Mouse (Mus musculus): ENCODE measurements around the gene Foxred2.
A peak's percentile ranks its signal among the peaks of the same experiment; 100 is the strongest.

The Foxred2 gene

GRCm38 (mm10) chr15:77949061-77949460, 7.5 kb downstream of the Foxred2 start:
- no peak for DNase-seq (ENCODE audit: low read depth, low spot score)

DNA sequence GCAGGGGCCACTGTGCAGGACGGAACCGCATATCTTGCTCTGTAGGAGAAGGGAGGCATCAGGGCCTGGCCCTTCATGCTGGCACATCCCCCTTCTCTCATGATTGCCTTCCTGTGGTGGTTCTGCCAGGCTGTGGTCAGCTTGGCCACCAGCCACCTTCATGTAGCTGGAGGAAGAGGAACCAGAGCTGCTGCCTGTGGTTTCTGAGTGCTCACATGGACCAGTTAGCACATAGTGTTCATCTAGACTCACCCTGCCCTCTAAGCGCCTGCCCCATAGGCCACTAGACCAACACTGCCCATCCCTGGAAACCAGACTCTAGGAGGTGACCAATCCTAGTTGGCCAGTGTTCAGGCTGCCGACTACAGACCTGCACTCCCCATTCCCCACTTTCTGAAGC, 10.8 kb downstream of the Foxred2 start:
- no peak for DNase-seq (ENCODE audit: low read depth, low spot score)

DNA sequence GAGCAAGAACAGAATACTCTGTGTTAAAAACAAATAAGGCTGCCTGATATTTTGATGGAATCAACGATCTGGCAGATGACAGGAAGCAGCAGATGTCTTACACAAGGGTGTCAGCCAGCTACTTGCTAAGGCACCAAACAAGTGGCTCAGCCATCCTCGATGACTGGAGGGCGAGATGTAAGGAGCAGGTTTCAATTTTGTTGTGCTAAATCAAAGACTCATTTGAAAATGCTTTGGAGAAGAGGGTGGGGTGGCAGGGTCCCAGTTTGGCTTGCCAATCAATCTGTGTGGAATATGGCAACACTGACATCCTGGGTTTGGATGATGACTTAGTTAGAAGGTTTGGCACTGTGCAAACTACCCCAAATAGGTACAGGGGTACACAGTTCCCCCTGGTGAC, 15.0 kb downstream of the Foxred2 start:
- DNase-seq (ENCODE audit: low read depth, low spot score) = no peak

- no peak for DNase-seq (ENCODE audit: low read depth, low spot score)
These were observed 18.0 kb downstream of the Foxred2 start for GRCm38 (mm10) chr15:77938516-77938915.

DNA sequence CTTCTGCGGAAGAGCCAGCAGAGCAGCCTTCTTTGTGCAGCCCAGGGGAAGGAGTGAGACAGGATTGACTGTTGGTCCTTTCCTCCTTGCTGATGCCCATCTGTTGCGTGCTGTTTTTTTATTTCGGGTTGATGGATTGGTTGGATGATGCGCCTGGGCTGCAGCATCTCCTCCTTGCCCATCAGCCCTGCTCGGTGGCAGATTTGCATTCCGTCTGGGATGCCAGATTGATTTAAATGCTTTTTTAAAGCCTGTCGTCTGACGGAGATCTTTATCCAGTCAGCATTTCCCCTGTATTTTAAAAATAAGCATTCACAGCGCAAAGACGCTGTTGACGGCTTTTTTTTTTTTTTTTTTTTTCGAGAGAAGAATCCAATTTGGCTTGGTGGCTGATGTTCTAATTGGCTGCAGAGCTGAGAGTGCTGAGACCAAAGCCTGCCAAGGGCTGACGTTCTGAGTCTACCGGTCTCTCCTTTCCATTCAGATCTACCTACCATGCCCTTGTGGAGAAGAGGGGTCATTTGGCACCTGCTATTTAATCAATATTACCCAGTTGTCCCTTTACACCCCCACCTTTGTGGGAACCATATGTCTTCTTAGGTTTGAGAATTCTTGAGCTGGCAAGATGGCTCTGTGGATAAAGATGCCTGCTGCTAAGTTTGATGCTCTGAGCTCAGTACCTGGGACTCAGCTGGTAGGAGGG, 20.7 kb downstream of the Foxred2 start:
- peak; percentile 71 for DNase-seq (ENCODE audit: low read depth, low spot score)

GRCm38 (mm10) chr15:77934968-77935367, 21.6 kb downstream of the Foxred2 start:
- no peak for DNase-seq (ENCODE audit: low read depth, low spot score)

GRCm38 (mm10) chr15:77934326-77934725, 22.2 kb downstream of the Foxred2 start:
- no peak for DNase-seq (ENCODE audit: low read depth, low spot score)

DNA sequence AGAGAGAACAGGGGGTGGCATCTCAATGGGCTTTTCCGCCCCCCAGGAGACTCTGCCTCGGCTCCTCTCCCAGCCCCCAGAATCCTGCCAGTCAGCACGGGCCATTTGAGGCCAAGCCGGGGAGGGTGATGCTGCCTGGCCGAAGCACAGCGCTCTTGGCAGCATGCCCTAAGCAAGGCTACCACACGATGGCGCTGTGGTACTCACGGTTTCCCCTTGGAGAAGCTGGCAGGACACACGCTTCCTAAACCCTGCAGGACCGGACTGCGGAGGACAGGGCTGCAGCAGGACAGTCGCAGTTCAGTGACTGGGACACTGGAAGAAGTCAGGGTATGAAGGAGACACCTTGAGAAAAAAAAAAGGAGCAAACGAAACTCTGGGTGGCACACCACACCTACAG, 22.8 kb downstream of the Foxred2 start:
- peak; percentile 87 for DNase-seq (ENCODE audit: low read depth, low spot score)

DNA sequence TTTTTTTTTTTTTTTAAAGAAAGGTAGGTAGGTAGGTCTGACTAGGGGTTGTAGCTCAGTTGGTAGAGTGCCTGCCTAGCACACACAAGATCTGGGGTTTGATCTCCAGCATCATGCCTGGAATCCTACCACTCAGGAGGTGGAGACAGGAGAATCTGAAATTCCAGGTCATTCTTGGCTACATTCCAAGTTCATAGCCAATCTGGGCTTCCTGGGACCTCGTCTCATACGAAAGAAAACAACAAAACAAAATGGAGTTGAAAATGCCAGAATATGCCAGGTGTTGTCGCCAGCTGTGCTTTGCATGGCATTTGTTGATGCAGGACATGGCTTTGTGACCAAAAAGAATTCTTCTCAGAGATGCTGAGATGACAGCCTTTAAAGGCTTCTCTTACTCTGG, 23.3 kb downstream of the Foxred2 start:
- no peak for DNase-seq (ENCODE audit: low read depth, low spot score)

GRCm38 (mm10) chr15:77931689-77932016, 24.9 kb downstream of the Foxred2 start:
- DNase-seq (ENCODE audit: low read depth, low spot score) = no peak

- DNase-seq (ENCODE audit: low read depth, low spot score) = no peak
These were observed 25.4 kb downstream of the Foxred2 start for GRCm38 (mm10) chr15:77930986-77931688.

GRCm38 (mm10) chr15:77929804-77930203, 26.7 kb downstream of the Foxred2 start:
- DNase-seq (ENCODE audit: low read depth, low spot score) = no peak

DNA sequence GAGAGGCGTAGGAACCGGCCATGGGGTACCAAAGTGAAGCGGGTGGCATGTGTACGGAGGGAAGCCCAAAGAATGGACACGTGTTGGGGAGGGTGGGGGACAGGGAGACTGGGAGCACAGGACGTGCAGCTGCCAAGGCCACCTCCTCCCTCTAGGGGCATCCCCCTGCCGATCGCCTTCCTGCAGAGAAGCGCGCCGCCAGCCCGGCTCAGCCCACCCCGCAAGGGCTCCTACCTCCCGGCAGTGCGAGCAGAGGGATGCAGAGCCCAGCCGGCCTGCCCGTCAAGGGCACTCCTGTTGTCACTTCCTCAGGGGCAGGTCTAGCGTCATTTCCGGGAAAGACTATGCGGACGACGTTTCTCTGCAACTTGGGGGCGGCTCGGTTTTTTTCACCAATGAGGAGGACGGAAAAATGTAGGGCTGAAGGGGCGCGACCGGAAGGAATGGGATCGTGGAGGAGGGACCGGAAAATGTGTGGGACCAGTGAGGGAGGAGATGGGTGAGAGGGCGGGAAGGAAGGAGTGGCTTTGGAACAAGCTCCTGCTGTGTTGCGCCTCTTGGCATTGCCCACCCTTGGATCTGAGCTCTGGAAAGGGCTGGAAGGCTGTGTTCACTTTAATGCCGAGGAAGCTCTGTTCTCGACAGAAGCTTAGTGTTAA, 27.7 kb downstream of the Foxred2 start, which contains the start of gene Txn2:
Gene Txn2, minus strand, starts transcription at position 334 of the 659 bp plus-strand sequence.
- peak; percentile 100 for DNase-seq (ENCODE audit: low read depth, low spot score)

DNA sequence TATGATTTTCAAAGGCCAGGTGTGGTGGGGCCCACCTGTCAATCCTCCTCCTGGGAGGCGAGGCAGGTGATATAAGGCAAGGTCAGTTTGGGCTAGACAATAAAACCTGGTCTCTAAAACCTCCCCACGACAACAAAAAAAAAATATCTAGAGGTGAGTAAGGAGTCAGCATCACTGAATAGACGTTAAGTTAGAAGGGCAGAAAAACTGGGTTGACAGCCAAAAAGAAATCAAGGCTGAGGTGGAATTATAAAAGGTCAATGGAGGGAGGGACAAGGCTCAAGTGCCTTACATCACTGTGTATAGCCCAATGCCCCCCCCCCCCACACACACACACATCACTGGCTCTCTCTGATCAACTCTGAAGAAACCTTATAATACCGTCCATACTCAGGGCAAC, 28.4 kb downstream of the Foxred2 start:
- DNase-seq (ENCODE audit: low read depth, low spot score) = no peak

GRCm38 (mm10) chr15:77926921-77927320, 29.6 kb downstream of the Foxred2 start:
- no peak for DNase-seq (ENCODE audit: low read depth, low spot score)

- no peak for DNase-seq (ENCODE audit: low read depth, low spot score)
These were observed 31.3 kb downstream of the Foxred2 start for GRCm38 (mm10) chr15:77925195-77925594.

DNA sequence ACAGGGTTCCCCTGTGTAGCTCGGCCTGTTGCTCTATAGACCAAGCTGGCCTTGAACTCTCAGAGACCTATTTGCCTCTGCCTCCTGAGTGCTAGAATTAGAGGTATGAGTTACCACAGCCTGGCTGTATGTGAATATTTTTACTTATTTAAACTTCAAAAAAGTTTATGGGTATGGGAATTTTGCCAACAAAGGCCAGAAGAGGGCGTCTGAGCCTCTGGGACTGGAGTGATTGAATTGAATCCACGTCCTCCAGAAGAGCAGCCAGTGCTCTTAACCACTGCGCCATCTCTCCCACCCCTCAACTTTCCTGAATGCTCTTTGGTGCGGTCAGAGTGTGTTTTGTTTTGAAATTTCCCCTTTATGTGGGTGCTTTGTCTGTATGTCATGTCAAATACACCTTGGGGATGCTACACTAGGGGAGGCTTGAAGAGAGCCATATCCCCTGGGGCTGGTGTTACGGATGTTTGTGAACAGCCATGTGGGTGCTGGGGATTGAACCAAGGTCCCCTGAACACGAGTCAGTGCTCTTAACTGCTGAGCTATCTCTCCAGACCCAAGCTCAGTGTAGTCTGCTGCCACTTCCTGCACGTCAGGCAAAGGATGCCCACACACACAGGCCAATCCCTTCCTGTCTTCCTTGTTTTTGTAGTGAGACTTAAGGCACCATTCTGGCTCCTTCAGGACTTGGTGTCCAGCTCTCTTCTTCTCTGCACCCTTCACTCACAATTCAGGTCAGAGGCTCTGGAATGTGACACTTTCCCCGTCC, 33.1 kb downstream of the Foxred2 start:
- no peak for DNase-seq (ENCODE audit: low read depth, low spot score)

GRCm38 (mm10) chr15:77922710-77923109, 33.8 kb downstream of the Foxred2 start:
- no peak for DNase-seq (ENCODE audit: low read depth, low spot score)

GRCm38 (mm10) chr15:77921636-77922035, 34.9 kb downstream of the Foxred2 start:
- no peak for DNase-seq (ENCODE audit: low read depth, low spot score)

DNA sequence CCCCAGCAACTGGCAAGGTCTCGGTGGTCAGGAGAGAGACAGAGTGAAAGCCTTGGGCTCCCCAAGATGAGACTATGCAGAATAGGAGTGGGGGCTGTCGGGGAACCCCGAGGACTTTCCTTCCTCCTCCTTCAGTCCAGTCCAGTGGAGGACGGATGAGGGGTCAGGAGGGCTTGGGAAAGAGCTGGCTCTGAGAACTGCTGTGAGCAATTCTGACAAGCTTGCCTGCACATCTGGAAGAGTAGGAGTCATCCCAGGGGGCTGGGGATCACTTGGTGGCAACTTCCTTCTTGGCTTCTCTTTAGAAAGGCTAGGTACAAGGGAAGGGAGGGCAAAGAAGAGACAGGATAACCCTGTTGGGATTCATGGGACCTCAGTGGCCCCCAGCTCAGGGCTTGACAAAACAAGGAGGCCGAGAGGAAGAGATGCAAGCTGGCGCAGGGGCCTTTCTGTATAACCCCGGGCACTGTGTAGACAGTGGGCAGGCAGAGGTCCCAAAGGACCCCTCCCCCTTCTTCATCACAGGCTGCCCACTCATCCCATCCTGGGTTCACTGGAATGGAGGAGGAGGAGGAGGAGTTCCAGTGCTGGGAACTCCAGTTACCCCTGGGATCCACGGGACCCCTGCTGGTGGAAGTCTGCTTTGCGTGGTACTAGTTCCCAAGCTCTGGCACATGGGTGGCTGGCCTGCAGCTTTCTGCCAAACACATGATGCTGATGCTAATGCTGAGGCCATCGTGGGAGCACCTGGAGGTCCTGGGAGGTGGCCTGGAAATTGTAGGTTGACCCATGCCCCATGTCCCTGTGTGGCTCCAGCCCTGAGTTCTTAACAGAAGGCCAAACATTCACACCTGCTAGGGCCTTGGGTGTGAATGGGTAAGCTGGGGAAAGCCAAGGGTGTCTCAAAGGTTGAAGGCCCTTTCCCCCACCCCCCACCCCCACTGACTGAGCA, 35.7 kb downstream of the Foxred2 start:
- no peak for DNase-seq (ENCODE audit: low read depth, low spot score)

DNA sequence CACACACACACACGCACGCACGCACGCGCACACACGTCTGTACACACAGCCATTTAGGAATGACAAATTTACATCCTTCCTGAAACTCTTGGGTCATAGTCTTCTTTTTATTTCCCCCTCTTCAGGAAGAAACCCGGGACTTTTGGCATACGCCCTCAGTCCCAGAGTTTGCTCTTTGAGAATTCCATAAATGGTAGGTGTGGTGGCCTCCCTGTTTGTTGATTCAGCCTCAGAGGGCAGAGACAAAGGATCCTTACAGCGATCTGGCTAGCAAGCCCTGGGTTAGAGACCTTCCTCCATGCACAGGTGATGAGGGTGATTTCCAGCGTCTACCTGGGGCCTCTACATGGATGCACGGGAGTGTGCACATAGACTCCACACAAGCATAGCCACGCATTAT, 37.1 kb downstream of the Foxred2 start:
- DNase-seq (ENCODE audit: low read depth, low spot score) = no peak

All from telencephalon, adult 2 months (tissue).